Mouse (Mus musculus): Measurements from ENCODE around the gene Col6a6.

- no peak for TF ChIP-seq CHD2 (IDR thresholded peaks at IDR 0.05; ENCODE audit: low read depth, low read length)
- TF ChIP-seq ZC3H11A (IDR thresholded peaks at IDR 0.05; ENCODE audit: borderline replicate concordance, low read depth, low read length): no peak
Observed at GRCm38 (mm10) chr9:105788203-105788602, 39.8 kb downstream of the Col6a6 start.
